Mouse (Mus musculus) brain, embryonic 14.5 days (tissue): ENCODE results near the gene Fam13c. TPM values are rescaled to one million over a fixed set of nuclear protein-coding genes. Genes with fewer than 3 reads are reported as not detected.

ENCODE experiments used
- DNase-seq: peaks from one replicate; pipeline ENCODE4 v3.0.0-alpha.2; 2011; ENCODE audit warnings: low read depth
- CTCF ChIP-seq: fragments of 200-500 bp; IDR thresholded peaks from 2 replicates; pipeline ENCODE4 v1.5.1; 2012; ENCODE audit warnings: inconsistent platforms, mild to moderate bottlenecking, moderate library complexity, borderline replicate concordance; ENCODE audit not compliant: insufficient read depth, insufficient read length; ENCODE audit errors: extremely low read depth
- POLR2A ChIP-seq: fragments of 200-500 bp; IDR thresholded peaks from 2 replicates; pipeline ENCODE4 v1.6.1; 2012; ENCODE audit warnings: mild to moderate bottlenecking, inconsistent platforms, borderline replicate concordance; ENCODE audit not compliant: poor library complexity, insufficient read depth, insufficient read length, severe bottlenecking; ENCODE audit errors: extremely low read depth
- polyA plus RNA-seq: library from polyadenylated mRNA; depleted of rRNA; stranded (reverse); fragments of >200 nt; gene quantifications from 2 replicates; pipeline ENCODE4 v1.2.3, GENCODE M21; 2012; rRNA removed

Gene Fam13c
- polyA plus RNA-seq, 1 experiment, result 18.7 TPM

- no peak for TF ChIP-seq CTCF
Observed at GRCm38 (mm10) chr10:70586876-70587405, 146.7 kb downstream of the Fam13c start.

GRCm38 (mm10) chr10:70594007-70594406 lies 153.7 kb downstream of the Fam13c start:
- no peak for TF ChIP-seq POLR2A
- peak; percentile 45; the same call in 1 of the 2 replicates for TF ChIP-seq CTCF
- DNase-seq, result peak; percentile 46

More at GRCm38 (mm10) chr10:70586876-70587405, 146.7 kb downstream of the Fam13c start:
- DNase-seq, result no peak

GRCm38 (mm10) chr10:70598081-70598515 lies 157.8 kb downstream of the Fam13c start:
- DNase-seq, result no peak
- TF ChIP-seq POLR2A (no peak), CTCF (no peak)

GRCm38 (mm10) chr10:70598516-70599125 lies 158.3 kb downstream of the Fam13c start:
- DNase-seq, result peak; percentile 80
- TF ChIP-seq CTCF (0 out of 2 replicates have a peak, but pooled peaks have one; percentile 1), POLR2A (no peak)

GRCm38 (mm10) chr10:70599126-70599924 lies 159.0 kb downstream of the Fam13c start:
- peak; percentile 98 for DNase-seq
- TF ChIP-seq POLR2A (peak; percentile 91), CTCF (no peak)

- TF ChIP-seq POLR2A (no peak), CTCF (no peak)
- DNase-seq, result peak; percentile 67
Observed at GRCm38 (mm10) chr10:70599925-70600305, 159.6 kb downstream of the Fam13c start.

Other genes with a start within 250 kb of the Fam13c start
- gene Mrln, start 235.8 kb upstream of the Fam13c start, polyA plus RNA-seq, result 0.82 and 1.2 TPM in 2 replicates
- 1.4 and 2.4 TPM in 2 replicates for gene Slc16a9, start 195.4 kb upstream of the Fam13c start, polyA plus RNA-seq
- gene Phyhipl, start 215.5 kb downstream of the Fam13c start, polyA plus RNA-seq, result 51.9 and 102 TPM in 2 replicates